In genomic region chr11:5872707-5873106, GRCm38 (mm10) we compare ENCODE assay signal across 41 mouse cellular contexts. TPM values are rescaled to one million over a fixed set of nuclear protein-coding genes. Genes with fewer than 3 reads are reported as not detected.
"Had no signal": no experiment of that assay in that cellular context is flagged by ENCODE, and none has a peak within 500 bp of the region (broad histone marks: within the 10 kb centered on the region; RNA-seq: fewer than 3 reads in every experiment).

No protein-coding gene starts in this region.

- H3K4me2 ChIP-seq: heart, embryonic 12.5 days; heart, embryonic 13.5 days; heart, embryonic 15.5 days; hindbrain, embryonic 12.5 days; hindbrain, embryonic 13.5 days; hindbrain, embryonic 14.5 days; hindbrain, embryonic 15.5 days; intestine, embryonic 15.5 days; kidney, embryonic 15.5 days had no signal

- H3K9ac ChIP-seq: heart, embryonic 12.5 days; heart, embryonic 13.5 days; heart, embryonic 15.5 days; hindbrain, embryonic 12.5 days; hindbrain, embryonic 13.5 days; hindbrain, embryonic 14.5 days; hindbrain, embryonic 15.5 days; intestine, embryonic 15.5 days; kidney, embryonic 15.5 days had no signal

- ATAC-seq: hindbrain, embryonic 16.5 days; hindbrain, postnatal 0 days; inflammation-experienced regulatory T-cells, adult 6 months; intestine, embryonic 15.5 days; intestine, embryonic 16.5 days; intestine, postnatal 0 days had no signal

- H3K4me3 ChIP-seq: heart, embryonic 12.5 days; heart, embryonic 13.5 days; heart, embryonic 15.5 days; hindbrain, embryonic 10.5 days; hindbrain, embryonic 12.5 days; hindbrain, embryonic 13.5 days; hindbrain, embryonic 15.5 days; intestine, embryonic 15.5 days; kidney, embryonic 15.5 days; layer of hippocampus, adult 2 months; left cerebral cortex, adult 2 months had no signal

- H3K27me3 ChIP-seq: heart, embryonic 12.5 days; heart, embryonic 13.5 days; heart, embryonic 15.5 days; hindbrain, embryonic 12.5 days; hindbrain, embryonic 13.5 days; hindbrain, embryonic 15.5 days; intestine, embryonic 15.5 days; kidney, embryonic 15.5 days had no signal

- H3K9me3 ChIP-seq: heart, embryonic 12.5 days; heart, embryonic 13.5 days; heart, embryonic 15.5 days; hindbrain, embryonic 10.5 days; hindbrain, embryonic 12.5 days; hindbrain, embryonic 13.5 days; hindbrain, embryonic 15.5 days; intestine, embryonic 15.5 days; kidney, embryonic 15.5 days had no signal

- H3K27ac ChIP-seq: heart, embryonic 13.5 days; heart, embryonic 15.5 days; hindbrain, embryonic 10.5 days; hindbrain, embryonic 12.5 days; hindbrain, embryonic 13.5 days; hindbrain, embryonic 14.5 days; hindbrain, embryonic 15.5 days; hindbrain, postnatal 0 days; intestine, embryonic 15.5 days; kidney, embryonic 15.5 days; kidney, postnatal 0 days; layer of hippocampus, adult 2 months; left cerebral cortex, adult 2 months had no signal

- DNase-seq: heart, postnatal 10 days; heart, postnatal 14 days; heart, postnatal 36 days; heart, postnatal 4 days; kidney, adult 11 months; kidney, adult 18-20 months; kidney, adult 2 months; kidney, adult 8-10 months; kidney, adult 9 months; kidney, postnatal 10 days; kidney, postnatal 14 days; kidney, postnatal 36 days; kidney, postnatal 4 days; layer of hippocampus, adult 9-11 months; layer of hippocampus, postnatal 36 days had no signal

RNA-seq across cellular contexts. Expression of gene Myl7, which starts 25.9 kb away (rescaled TPM):
- total RNA-seq: hematopoietic stem cell, adult 5-6 weeks; hindbrain, postnatal 0 days; layer of hippocampus, adult 18-20 months; layer of hippocampus, adult 2 months; layer of hippocampus, adult 8-10 months; layer of hippocampus, postnatal 10 days; layer of hippocampus, postnatal 14 days; layer of hippocampus, postnatal 25 days; layer of hippocampus, postnatal 36 days; left cerebral cortex, adult 18-20 months; left cerebral cortex, adult 2 months; left cerebral cortex, adult 8-10 months had no signal
- polyA plus RNA-seq: hindbrain, embryonic 14.5 days; hindbrain, embryonic 16.5 days; hindbrain, postnatal 0 days; inflammation-experienced regulatory T-cells, adult 6 months had no signal
